Mouse (Mus musculus) thymus, adult 18-20 months (tissue): Measurements from ENCODE around the gene Kmt2d.
"Not testable (repeated sequence)": the region's sequence is repeated elsewhere in the genome, so short reads cannot be mapped to it uniquely, and the experiment has no call there.

Experiments used
- DNase-seq, 2 experiments: peaks; one replicate each; pipeline ENCODE4 v3.0.0; 2022; ENCODE audit warnings: mixed read lengths in 2 of 2

Gene Kmt2d

GRCm38 (mm10) chr15:98830736-98831683 lies 40.0 kb downstream of the Kmt2d start, which contains the start of gene Prkag1:
Gene Prkag1, minus strand, starts transcription at chr15:98831521.
- peak; percentile 95 for DNase-seq

DNA sequence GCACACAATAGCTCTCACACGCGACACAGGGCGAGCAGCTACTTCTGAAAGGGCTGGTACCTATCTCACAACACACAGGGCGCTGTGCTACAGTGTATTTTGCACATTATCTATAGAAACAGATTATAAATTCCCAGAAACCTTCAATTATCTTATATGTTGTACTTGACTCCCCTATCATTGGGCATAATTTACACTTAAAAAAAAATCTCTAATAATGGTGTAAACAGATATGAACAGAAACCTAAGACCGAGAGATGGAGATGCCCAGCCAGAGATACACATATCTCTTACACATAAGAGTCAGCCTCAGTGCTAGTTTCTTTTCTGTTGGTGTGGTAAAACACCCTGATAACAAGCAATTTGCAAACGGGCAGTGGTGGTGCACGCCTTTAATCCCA lies 43.4 kb downstream of the Kmt2d start:
- DNase-seq: no peak

- DNase-seq: no peak
Observed at GRCm38 (mm10) chr15:98823434-98823833, 47.6 kb downstream of the Kmt2d start.

DNA sequence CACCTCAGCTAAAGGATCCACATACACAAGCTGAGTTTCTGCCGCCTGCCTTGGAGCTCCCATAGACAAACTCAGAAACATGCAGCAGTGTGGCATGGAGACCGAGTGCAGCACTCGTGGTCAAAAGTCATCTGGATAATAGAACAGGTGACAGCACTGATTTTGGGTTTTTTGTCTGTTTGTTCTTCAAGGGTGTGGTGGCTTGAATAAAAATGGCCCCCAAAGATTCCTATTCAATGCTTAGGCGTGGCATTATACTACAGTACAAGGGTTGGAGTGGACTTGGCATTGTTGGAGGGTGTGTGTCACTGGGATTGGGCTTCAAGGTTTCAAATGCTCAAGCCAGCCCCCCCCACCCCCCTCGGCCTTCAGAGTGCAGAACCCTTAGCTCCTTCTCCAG lies 48.9 kb downstream of the Kmt2d start:
- no peak for DNase-seq

- peak in 1 of 2 experiments; percentile 34 for DNase-seq
Observed at GRCm38 (mm10) chr15:98821403-98821802, 49.6 kb downstream of the Kmt2d start.

DNA sequence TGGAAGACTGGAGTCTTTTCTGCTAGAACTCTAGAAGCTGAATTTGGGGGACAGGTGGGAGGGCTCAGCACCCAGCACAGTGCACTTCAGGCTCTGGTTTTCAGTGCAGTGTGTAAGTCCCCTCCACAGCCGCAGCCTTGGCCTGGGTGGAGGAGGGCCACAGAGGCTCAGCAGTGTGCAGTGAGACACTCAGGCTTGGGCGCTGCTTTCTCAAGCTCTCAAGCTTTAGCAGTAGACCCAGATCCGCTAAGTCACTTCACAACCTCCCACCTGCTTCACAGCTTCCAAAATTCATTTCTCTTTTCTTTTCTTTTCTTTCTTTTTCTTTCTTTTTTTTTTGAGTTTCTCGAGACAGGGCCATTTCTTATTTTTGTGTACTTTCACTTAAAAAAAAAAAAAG lies 50.1 kb downstream of the Kmt2d start:
- no peak for DNase-seq

DNA sequence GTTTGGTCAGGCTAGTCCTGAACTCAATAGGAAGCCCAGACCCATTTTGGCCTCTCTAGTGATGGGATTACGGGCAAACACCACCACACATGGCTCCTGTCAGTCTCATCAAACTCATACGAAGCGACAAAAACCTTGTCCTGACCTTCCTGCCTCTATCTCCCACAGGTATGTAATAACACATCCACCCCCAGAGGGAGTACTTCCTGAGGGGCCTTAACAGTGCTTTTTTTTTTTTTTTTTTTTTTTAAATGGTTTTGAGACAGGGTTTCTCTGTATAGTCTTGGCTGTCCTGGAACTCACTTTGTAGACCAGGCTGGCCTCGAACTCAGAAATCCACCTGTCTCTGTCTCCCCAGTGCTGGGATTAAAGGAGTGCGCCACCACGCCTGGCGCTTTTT lies 52.8 kb downstream of the Kmt2d start:
- no peak for DNase-seq

DNA sequence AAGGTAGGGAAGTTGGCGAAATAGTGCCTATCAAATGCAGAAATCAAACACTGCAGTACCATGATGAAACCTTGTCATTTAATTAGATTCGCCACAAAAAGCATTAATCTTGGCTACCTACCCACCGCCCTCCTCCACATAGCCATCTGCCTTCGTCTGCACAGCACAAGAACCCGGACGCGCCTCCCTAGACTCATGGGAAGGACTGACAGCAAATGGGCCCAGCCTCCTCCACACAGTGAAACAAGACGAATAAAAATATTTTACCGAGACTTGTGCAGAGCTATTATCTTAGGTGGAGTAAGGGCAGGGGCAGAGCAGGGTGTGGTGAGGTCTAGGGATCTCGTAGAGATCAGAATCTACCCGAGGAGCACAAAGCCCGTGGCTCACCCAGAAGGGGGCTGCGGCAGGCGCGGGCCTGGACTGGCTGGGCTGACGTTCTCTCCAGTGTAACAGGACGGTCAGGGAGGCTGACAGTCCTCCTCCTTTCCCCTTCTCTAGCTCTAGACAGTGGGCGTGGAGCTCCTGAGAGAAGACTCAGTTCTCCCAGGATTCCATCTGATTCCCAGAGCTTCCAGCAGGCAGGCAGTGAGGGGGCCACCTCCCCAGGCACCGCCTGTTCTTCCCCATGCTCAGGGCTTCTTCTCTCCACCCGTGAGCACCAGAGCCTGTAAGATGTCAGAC lies 58.1 kb downstream of the Kmt2d start:
- no peak for DNase-seq

DNA sequence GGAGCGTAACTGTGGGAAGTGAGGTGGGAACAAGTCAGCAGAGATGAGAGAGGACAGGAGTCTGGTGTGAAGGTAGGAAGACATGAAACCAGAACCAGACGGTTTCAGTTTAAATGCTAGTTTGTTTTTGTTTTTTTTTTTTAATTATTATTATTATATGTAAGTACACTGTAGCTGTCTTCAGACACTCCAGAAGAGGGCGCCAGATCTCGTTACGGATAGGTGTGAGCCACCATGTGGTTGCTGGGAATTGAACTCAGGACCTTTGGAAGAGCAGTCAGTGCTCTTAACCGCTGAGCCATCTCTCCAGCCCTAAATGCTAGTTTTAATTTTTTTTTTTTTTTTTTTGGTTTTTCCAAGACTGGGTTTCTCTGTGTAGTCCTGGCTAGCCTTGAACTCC lies 60.8 kb downstream of the Kmt2d start:
- DNase-seq: not testable (repeated sequence)

DNA sequence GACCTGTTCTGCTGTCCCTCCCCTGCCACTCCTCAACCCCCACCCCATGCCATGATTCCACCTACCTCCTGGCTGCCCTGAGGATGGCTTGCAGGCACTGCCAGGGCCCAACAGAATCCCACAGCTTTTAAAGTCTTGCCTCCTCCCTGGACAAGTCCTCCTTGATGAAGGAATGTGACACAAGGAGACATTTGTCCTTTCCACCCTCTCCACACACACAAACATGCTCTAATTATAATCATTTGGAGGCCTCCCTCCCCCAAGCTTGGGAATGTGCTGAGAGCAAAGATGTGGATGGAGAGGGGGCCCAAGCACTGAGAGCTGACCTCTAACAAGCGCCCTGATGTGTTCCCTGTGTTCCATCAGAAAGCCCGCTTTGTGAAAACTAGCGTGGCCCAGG lies 61.6 kb downstream of the Kmt2d start, which contains the start of gene Ddn:
Ddn (minus strand) TSS at position 101 of the 400 bp plus-strand sequence.
- no peak for DNase-seq

GRCm38 (mm10) chr15:98808651-98809134 lies 62.3 kb downstream of the Kmt2d start:
- DNase-seq: no peak

- peak; percentile 58 to 68 for DNase-seq
Observed at GRCm38 (mm10) chr15:98807895-98808650, 62.9 kb downstream of the Kmt2d start.

DNA sequence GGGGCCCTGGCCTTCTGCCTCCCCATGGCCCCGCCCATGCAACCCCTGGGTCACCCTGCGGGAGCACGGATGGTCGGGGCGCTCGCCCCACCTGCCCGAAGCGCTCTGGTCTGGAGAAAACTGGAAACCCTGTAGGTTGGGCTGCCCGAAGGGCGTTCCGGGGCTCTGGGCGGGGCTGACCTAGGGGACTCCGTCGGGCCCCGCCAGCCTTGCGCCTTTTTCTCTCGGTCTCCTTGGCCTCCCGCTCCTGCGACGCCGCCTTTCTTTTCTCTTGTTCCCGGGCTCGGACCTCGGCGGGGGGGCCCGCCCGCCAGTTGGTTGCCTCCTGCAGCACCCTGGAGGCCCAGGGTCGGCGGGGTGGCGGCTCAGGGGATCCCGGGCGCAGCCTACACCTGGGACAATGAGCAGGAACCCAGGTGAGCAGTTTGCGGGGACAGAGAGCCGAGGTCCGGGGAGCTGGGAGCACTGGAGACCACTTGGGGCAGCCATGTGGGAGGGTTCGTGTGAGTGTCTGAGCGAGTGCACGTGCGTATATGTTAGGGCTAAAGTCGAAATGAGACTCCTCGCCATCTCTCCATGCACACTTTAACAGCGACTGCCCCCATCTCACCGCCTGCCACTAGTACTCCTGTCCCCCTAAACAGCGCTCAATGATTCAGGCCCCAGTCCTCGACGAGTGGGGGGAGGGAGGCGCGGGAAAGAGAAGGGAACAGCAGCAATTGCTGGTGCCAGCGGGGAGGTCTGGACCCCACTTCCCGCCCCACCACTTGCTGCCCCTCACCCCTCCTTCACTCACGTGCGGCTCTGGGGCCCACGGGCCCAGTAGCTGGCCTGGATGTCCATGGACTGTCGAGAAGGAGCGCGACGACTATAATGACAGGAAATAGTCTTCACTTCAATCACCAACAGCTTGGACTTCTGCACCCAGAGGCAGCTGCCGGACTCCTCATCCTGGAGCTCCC lies 63.9 kb downstream of the Kmt2d start:
- no peak for DNase-seq

DNA sequence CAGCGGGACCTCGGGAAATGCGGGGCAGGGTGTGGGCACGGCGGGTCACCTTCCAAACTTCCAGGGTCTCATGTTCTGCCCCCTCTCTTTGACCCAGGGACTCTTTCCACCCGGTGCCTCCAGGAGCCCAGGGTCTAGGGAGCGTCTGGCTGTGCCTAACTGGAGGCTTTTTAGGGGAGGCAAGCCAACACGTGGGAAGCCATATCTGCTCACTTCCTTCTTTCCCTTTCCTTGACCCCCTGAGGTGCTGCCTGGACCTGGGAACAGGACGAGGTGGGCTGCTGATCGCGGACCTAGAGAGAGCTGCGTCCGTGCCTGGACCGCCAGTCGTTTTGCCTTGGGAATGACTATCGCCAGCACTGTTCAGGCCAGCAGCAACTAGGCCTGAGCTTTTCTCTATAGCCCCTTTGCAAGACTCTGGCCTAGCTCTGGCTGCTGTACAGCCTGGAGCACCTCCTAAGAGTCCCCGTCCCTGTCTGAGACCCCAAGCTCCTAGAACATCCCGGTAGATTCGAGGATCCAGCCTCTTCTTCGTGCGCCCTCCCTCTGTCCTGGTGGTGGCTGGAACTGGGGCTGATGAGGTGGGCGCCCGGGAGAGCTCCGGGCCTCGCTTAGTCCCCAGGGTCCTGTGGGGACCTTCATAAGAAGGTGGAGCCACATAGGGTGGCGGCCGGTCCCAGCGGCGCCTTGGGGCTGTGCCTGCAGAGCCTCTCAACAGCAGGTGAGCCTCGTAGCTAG lies 64.8 kb downstream of the Kmt2d start:
- DNase-seq: no peak

DNA sequence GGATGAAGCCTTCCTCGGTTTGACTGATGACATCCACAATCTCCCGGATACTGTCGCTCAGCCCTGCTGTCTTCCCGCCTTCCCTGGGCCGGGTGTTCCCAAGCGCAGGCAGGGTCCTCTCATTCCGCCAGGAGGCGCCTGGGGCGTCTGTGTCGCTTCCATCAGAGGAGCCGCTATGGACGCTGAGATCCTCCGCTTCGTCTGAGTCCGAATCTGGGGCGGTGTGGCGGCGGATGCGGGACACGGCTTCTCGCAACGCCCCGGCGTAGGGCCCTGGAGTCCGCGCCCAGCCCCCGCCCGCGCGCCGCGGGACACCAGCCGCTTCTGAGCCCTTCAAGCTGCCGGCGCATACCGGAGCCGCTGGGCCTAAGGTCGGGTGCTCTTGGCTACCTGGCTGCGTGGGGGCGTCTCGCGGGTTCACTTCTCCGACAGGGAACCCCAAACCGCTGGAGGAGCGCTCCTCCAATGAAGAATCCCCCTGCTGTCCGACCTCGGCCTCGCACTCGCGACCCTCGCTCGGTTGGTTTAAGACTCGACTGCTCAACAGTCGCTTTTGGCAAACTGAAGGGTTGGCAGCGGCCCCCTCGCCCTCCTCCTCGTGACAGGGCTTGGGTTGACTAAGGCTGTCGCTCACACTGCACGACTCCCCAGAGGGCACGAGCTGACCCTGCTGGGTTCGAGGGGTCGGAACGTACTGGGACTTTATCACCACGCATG lies 65.5 kb downstream of the Kmt2d start:
- DNase-seq: peak in 1 of 2 experiments; percentile 26

DNA sequence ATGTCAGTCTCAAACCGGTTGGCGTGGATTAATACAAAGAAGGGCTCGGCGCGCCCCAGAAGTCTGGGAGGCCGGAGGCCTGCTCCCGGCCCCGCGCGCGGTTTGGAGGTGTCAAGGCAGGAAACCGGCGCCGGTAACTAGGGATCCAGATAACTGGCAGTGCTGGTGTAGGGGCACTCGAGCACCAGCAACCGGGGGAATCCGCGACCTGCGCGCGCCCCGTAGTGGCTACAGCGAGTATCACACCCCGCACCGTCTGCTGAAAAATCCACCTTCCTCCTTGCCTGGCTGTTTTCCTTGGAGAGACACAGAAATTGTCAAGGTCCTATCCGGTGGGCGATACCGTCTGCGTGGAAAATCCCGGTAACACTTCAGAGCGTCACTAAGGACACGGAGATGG lies 67.0 kb downstream of the Kmt2d start:
- DNase-seq: peak; percentile 52 to 64

DNA sequence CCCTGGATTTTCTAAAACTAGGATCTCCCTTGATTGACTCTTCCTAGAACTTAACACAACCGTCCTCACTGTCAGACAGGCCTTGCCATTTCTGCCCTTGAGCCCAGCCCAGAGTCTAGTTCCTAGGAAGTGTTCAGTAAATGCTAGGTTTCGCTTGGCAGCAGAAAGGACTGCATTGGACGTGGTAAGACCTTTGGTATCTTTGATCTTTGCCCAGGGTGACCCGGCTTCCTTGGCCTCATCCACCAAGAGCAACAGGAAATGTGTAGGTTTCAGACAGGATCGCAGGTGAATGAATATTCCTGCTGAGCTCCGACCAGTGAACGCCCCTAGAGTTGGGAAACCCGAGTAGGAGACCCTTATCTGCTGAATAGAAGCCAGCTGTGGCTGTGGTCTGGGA lies 68.1 kb downstream of the Kmt2d start:
- no peak for DNase-seq

DNA sequence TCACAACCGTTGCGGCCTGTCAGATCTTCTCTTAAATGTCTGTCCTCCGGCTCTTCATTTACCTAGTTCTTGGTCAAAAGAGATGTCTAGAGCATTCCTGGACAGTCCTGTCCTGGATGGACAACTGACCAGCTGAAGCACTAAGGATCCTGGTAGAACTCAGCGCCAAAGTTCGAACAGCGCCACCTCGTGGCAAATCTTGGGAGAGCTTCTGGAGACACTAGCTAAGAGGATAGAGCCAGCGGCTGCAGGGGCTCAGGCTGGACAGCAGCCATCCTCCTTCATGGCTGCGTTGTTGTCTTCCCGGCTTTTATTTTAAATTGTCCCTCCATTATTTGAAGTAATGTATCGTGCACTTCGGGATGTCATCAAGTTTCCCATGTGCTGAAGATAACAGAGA lies 71.6 kb downstream of the Kmt2d start:
- no peak for DNase-seq

DNA sequence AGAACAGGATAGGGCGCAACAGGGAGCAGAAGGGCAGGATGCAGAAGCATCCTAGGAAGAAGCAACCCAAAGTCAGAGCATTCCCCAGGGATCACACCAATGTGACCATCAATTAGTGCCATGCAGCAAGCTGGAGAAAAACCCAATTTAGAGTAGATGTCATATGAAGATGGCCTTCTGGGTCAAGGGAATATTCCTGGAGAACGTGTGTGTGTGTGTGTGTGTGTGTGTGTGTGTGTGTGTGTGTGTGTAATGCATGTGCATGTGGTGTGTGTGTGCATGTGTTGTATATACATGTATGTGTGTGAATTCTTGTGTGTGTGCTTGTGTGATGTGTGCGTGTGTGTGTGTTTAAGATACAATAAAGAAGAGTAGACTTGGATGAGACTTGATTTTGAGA lies 72.1 kb downstream of the Kmt2d start:
- DNase-seq: no peak

DNA sequence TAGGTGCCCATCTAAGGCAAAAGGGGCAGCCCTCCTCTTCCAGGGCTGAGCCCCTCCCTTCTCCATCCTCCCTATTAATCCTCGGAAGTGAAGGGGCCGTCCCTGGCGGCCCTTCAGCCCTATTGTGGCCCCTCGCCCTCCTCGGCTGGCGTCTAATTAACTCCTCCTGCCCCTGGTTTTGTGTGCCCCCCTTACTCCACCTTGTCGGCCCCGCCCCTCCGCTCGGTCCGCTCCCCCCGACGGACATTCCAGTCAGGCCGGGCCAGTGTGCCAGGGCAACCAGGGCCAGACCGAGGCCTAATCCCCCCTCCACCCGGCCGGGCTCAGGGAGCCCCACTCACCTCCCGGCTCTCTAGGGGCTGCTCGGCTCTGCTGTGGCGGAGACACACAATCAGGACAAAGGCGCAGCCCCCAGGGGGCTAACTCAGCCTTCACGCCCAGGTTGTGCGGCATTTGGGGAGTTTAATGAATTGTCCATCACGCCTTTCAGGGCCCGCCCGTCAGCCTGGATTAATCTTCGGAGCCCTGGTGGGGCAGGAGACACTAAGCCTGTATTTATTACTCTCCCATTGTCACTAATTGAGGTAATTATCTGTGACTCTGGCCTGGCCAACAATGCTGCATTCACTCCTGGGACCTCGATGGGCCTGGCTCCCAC lies 73.0 kb downstream of the Kmt2d start:
- DNase-seq: no peak
